ENCODE assay signal across 8 mouse cellular contexts in genomic region chr11:87110172-87110909, GRCm38 (mm10). TPM values are rescaled to one million over a fixed set of nuclear protein-coding genes. Genes with fewer than 3 reads are reported as not detected.
DNase-seq lines count a peak whose midpoint lies in the region; ATAC-seq and TF ChIP-seq lines count a peak whose summit lies in the region.

No protein-coding gene starts in this region.

- H3K9ac ChIP-seq in embryonic facial prominence, embryonic 11.5 days (replicated peaks; ENCODE audit: low read length), result peak overlapping the region; percentile 100
- peak overlapping the region; percentile 77 for H3K9ac ChIP-seq in hindbrain, embryonic 16.5 days (ENCODE audit: low read depth, low read length)
- H3K9ac ChIP-seq in midbrain, embryonic 16.5 days (ENCODE audit: low read depth, low read length), result peak overlapping the region; percentile 70

- no peak for DNase-seq in layer of hippocampus, adult 2 months (ENCODE audit: low spot score in 2 of 2)
- no peak for DNase-seq in layer of hippocampus, postnatal 25 days (ENCODE audit: extremely low spot score in 1 of 2, low spot score in 1 of 2)
- DNase-seq in embryonic facial prominence, embryonic 11.5 days (ENCODE audit: low spot score), result peak; percentile 27
- DNase-seq in gastrocnemius, postnatal 36 days, result no peak
- no peak for DNase-seq in cerebellum, adult 11 months
- DNase-seq in kidney, postnatal 14 days, result no peak

- 9% methylated on average over 9 of the region's 9 CpGs for WGBS in embryonic facial prominence, embryonic 11.5 days
- WGBS in hindbrain, embryonic 16.5 days, result 5% methylated on average over 9 of the region's 9 CpGs
- 5% methylated on average over 9 of the region's 9 CpGs for WGBS in midbrain, embryonic 16.5 days

- no peaks in the 10 kb centered on the region for H3K9me3 ChIP-seq in embryonic facial prominence, embryonic 11.5 days (replicated peaks; ENCODE audit: control insufficient read depth, low read length)
- no peaks in the 10 kb centered on the region for H3K9me3 ChIP-seq in hindbrain, embryonic 16.5 days (ENCODE audit: control insufficient read depth, low read length)
- no peaks in the 10 kb centered on the region for H3K9me3 ChIP-seq in midbrain, embryonic 16.5 days (replicated peaks; ENCODE audit: control insufficient read depth, low read length, poor library complexity, severe bottlenecking)

- TF ChIP-seq CTCF in layer of hippocampus, adult 2 months (conservative IDR thresholded peaks at IDR 0.05), result no peak

- H3K36me3 ChIP-seq in embryonic facial prominence, embryonic 11.5 days (replicated peaks; ENCODE audit: control insufficient read depth, insufficient read depth, low read depth, low read length), result peaks cover 4% of the 10 kb centered on the region
- H3K36me3 ChIP-seq in hindbrain, embryonic 16.5 days (ENCODE audit: control insufficient read depth, insufficient read depth, low read length), result peaks cover 6% of the 10 kb centered on the region
- H3K36me3 ChIP-seq in midbrain, embryonic 16.5 days (ENCODE audit: control insufficient read depth, insufficient read depth, low read length), result 0 out of 2 replicates have a peak, but pooled peaks cover 5% of the 10 kb centered on the region

- peak overlapping the region; percentile 22 for H3K4me2 ChIP-seq in embryonic facial prominence, embryonic 11.5 days (ENCODE audit: low read depth, low read length)
- H3K4me2 ChIP-seq in hindbrain, embryonic 16.5 days (ENCODE audit: low read length), result peak overlapping the region; percentile 77
- peak overlapping the region; percentile 76 for H3K4me2 ChIP-seq in midbrain, embryonic 16.5 days (ENCODE audit: low read length)

- no peak for ATAC-seq in embryonic facial prominence, embryonic 11.5 days (replicated peaks; ENCODE audit: insufficient number of reproducible peaks, low FRiP score, low TSS enrichment, low read depth)
- ATAC-seq in hindbrain, embryonic 16.5 days, result no peak
- ATAC-seq in midbrain, embryonic 16.5 days, result no peak

- no peaks in the 10 kb centered on the region for H3K4me1 ChIP-seq in embryonic facial prominence, embryonic 11.5 days (ENCODE audit: control insufficient read depth, insufficient read depth, low read length)
- H3K4me1 ChIP-seq in hindbrain, embryonic 16.5 days (ENCODE audit: control insufficient read depth, insufficient read depth, low read depth, low read length), result peaks cover 12% of the 10 kb centered on the region
- H3K4me1 ChIP-seq in midbrain, embryonic 16.5 days (ENCODE audit: control insufficient read depth, insufficient read depth, low read length), result peaks cover 21% of the 10 kb centered on the region

- intact Hi-C loops in gastrocnemius, postnatal 36 days (cut with DNase I), result no loop called here

- peak overlapping the region; percentile 93 for H3K27ac ChIP-seq in layer of hippocampus, adult 2 months
- peak overlapping the region; percentile 97 for H3K27ac ChIP-seq in embryonic facial prominence, embryonic 11.5 days (replicated peaks; ENCODE audit: low read depth, low read length)
- peak overlapping the region; percentile 97 for H3K27ac ChIP-seq in hindbrain, embryonic 16.5 days (ENCODE audit: low read depth, low read length)
- H3K27ac ChIP-seq in midbrain, embryonic 16.5 days (ENCODE audit: low read length), result peak overlapping the region; percentile 95

- H3K27me3 ChIP-seq in embryonic facial prominence, embryonic 11.5 days (ENCODE audit: control insufficient read depth, insufficient read depth, low read length), result no peaks in the 10 kb centered on the region
- H3K27me3 ChIP-seq in hindbrain, embryonic 16.5 days (replicated peaks; ENCODE audit: control insufficient read depth, insufficient read depth, low read length), result no peaks in the 10 kb centered on the region
- no peaks in the 10 kb centered on the region for H3K27me3 ChIP-seq in midbrain, embryonic 16.5 days (ENCODE audit: control insufficient read depth, insufficient read depth, low read depth, low read length)

- peak overlapping the region; percentile 88 for H3K4me3 ChIP-seq in layer of hippocampus, adult 2 months
- H3K4me3 ChIP-seq in embryonic facial prominence, embryonic 11.5 days (ENCODE audit: low read depth, low read length), result peak overlapping the region; percentile 98
- peak overlapping the region; percentile 58 for H3K4me3 ChIP-seq in hindbrain, embryonic 16.5 days (ENCODE audit: low read length)
- H3K4me3 ChIP-seq in midbrain, embryonic 16.5 days (ENCODE audit: low read depth, low read length), result peak overlapping the region; percentile 57

RNA-seq across cellular contexts. Expression of gene Ska2, which starts 1.3 kb away (rescaled TPM):
- 10 to 100 TPM; 14.7 to 15.7 TPM for total RNA-seq in layer of hippocampus, adult 2 months (2021)
- total RNA-seq in layer of hippocampus, postnatal 25 days (2021), result 10 to 100 TPM; 15.4 to 16.2 TPM
- polyA plus RNA-seq in embryonic facial prominence, embryonic 11.5 days (2014; fragmentation: Nextera tagmentation; extraction: Ambion mirVana), result 121 and 134 TPM in 2 replicates
- 35.0 and 38.8 TPM in 2 replicates for polyA plus RNA-seq in hindbrain, embryonic 16.5 days (2015; fragmentation: Nextera tagmentation; extraction: Ambion mirVana)
- 42.4 and 46.9 TPM in 2 replicates for polyA plus RNA-seq in midbrain, embryonic 16.5 days (2015; fragmentation: Nextera tagmentation; extraction: Ambion mirVana)
- 1 to 10 TPM; 2.6 to 3.4 TPM for total RNA-seq in gastrocnemius, postnatal 36 days (2021)

RNA-seq across cellular contexts. Expression of gene Prr11, which starts 1.8 kb away (rescaled TPM):
- total RNA-seq in layer of hippocampus, adult 2 months (2021), result under 1 TPM; 0.38 to 0.56 TPM
- under 1 TPM; 0.31 to 0.57 TPM for total RNA-seq in layer of hippocampus, postnatal 25 days (2021)
- 17.7 and 20.1 TPM in 2 replicates for polyA plus RNA-seq in embryonic facial prominence, embryonic 11.5 days (2014; fragmentation: Nextera tagmentation; extraction: Ambion mirVana)
- polyA plus RNA-seq in hindbrain, embryonic 16.5 days (2015; fragmentation: Nextera tagmentation; extraction: Ambion mirVana), result 1.8 and 2.9 TPM in 2 replicates
- 1.5 and 1.7 TPM in 2 replicates for polyA plus RNA-seq in midbrain, embryonic 16.5 days (2015; fragmentation: Nextera tagmentation; extraction: Ambion mirVana)
- under 1 TPM; 0.31 to 0.35 TPM for total RNA-seq in gastrocnemius, postnatal 36 days (2021)

RNA-seq across cellular contexts. Expression of gene Trim37, which starts 16.5 kb away (rescaled TPM):
- total RNA-seq in layer of hippocampus, adult 2 months (2021), result 100 to 1,000 TPM; 176 to 183 TPM
- 100 to 1,000 TPM; 189 to 204 TPM for total RNA-seq in layer of hippocampus, postnatal 25 days (2021)
- 45.2 and 47.7 TPM in 2 replicates for polyA plus RNA-seq in embryonic facial prominence, embryonic 11.5 days (2014; fragmentation: Nextera tagmentation; extraction: Ambion mirVana)
- 81.1 and 90.4 TPM in 2 replicates for polyA plus RNA-seq in hindbrain, embryonic 16.5 days (2015; fragmentation: Nextera tagmentation; extraction: Ambion mirVana)
- 89.6 and 93.4 TPM in 2 replicates for polyA plus RNA-seq in midbrain, embryonic 16.5 days (2015; fragmentation: Nextera tagmentation; extraction: Ambion mirVana)
- total RNA-seq in gastrocnemius, postnatal 36 days (2021), result 1 to 10 TPM; 2.9 TPM

RNA-seq across cellular contexts. Expression of gene Smg8, which starts 23.8 kb away (rescaled TPM):
- 10 to 100 TPM; 16.6 to 18.2 TPM for total RNA-seq in layer of hippocampus, adult 2 months (2021)
- 10 to 100 TPM; 16.4 to 16.8 TPM for total RNA-seq in layer of hippocampus, postnatal 25 days (2021)
- polyA plus RNA-seq in embryonic facial prominence, embryonic 11.5 days (2014; fragmentation: Nextera tagmentation; extraction: Ambion mirVana), result 30.8 and 36.5 TPM in 2 replicates
- polyA plus RNA-seq in hindbrain, embryonic 16.5 days (2015; fragmentation: Nextera tagmentation; extraction: Ambion mirVana), result 20.7 and 22.7 TPM in 2 replicates
- 22.3 and 23.1 TPM in 2 replicates for polyA plus RNA-seq in midbrain, embryonic 16.5 days (2015; fragmentation: Nextera tagmentation; extraction: Ambion mirVana)
- 1 to 10 TPM; 6.8 to 7.9 TPM for total RNA-seq in gastrocnemius, postnatal 36 days (2021)

RNA-seq across cellular contexts. Expression of gene Gdpd1, which starts 36.5 kb away (rescaled TPM):
- 10 to 100 TPM; 42.0 to 46.7 TPM for total RNA-seq in layer of hippocampus, adult 2 months (2021)
- total RNA-seq in layer of hippocampus, postnatal 25 days (2021), result 10 to 100 TPM; 46.3 to 48.7 TPM
- 45.5 and 50.4 TPM in 2 replicates for polyA plus RNA-seq in embryonic facial prominence, embryonic 11.5 days (2014; fragmentation: Nextera tagmentation; extraction: Ambion mirVana)
- polyA plus RNA-seq in hindbrain, embryonic 16.5 days (2015; fragmentation: Nextera tagmentation; extraction: Ambion mirVana), result 165 and 167 TPM in 2 replicates
- 177 and 178 TPM in 2 replicates for polyA plus RNA-seq in midbrain, embryonic 16.5 days (2015; fragmentation: Nextera tagmentation; extraction: Ambion mirVana)
- total RNA-seq in gastrocnemius, postnatal 36 days (2021), result 1 to 10 TPM; 2.9 to 3.5 TPM

Comparison
In these comparisons a context has a peak if more than half of its experiments do, and no peak if none do; other contexts are left out.
1. H3K4me2 ChIP-seq: peak in every context shown above with its lines; median percentile 77 in hindbrain, embryonic 16.5 days; 76 in midbrain, embryonic 16.5 days; 22 in embryonic facial prominence, embryonic 11.5 days.
2. RNA of gene Trim37, which starts 16.5 kb away (total RNA-seq): 189 to 204 TPM in layer of hippocampus, postnatal 25 days and 176 to 183 TPM in layer of hippocampus, adult 2 months; 2.9 TPM in gastrocnemius, postnatal 36 days; every median in the first group is over 10 times any median in the second.
3. Peak in every context shown above with its lines, with median percentiles within 50 percentile points of each other: H3K27ac ChIP-seq, H3K4me3 ChIP-seq and H3K9ac ChIP-seq.